Mouse (Mus musculus): ENCODE measurements at regions not wholly inside any gene's neighbourhood (a gene's known extent, or its start where the extent isn't known, plus 50 kb on each side); places are given as distances from the start of the nearest gene placed in this dataset.
A peak's percentile ranks its signal among the peaks of the same experiment; 100 is the strongest.

DNA sequence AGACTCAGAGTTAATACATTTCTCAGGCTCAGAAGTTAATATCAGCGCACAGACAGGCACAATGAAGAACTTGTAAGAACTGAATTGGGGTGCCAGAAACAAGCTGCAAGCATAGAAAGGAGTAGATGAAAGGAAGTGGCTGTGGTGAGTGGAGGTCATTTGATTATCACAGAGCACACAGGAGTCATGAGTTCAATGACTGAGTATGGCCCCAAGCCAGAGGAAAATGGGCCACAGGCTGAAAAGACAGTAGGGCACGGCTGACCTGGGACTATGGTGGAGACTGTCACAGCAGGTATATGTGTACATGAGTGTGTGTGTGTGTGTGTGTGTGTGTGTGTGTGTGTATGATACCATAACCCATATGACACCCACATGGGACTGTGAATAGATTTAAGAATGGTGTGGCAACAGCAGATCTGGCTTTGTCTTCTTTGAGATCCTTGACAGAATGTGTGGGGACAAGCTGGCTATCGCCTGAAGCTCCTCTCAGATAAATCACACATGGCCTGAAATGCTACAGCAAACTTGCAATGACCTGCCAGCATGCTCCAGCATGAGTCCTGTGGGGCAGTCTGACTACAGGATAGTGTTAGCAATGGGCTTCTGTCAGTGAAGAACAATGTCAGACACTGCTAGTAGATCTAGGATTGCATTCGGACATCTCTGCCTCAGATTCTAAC is 101.5 kb upstream of the Atp1b1 start:
- 72% methylated on average over 4 of the region's 4 CpGs for WGBS (ENCODE audit: insufficient replicate concordance)
- Histone ChIP-seq H3K4me3 (ENCODE audit: low read depth, low read length) (no peak overlapping the region), H3K9me3 (ENCODE audit: low read length) (no peaks in the 10 kb centered on the region), H3K9ac (replicated peaks) (no peak overlapping the region), H3K36me3 (replicated peaks; ENCODE audit: insufficient read depth, low read length) (no peaks in the 10 kb centered on the region), H3K27me3 (ENCODE audit: insufficient read depth, low read length) (no peaks in the 10 kb centered on the region), H3K4me2 (ENCODE audit: low read depth, low read length) (no peak overlapping the region), H3K4me1 (ENCODE audit: insufficient read depth) (no peaks in the 10 kb centered on the region), H3K27ac (ENCODE audit: low read depth) (no peak overlapping the region)
- no peak for DNase-seq
- peak; percentile 43; the same call in 1 of the 2 replicates for ATAC-seq
- TF ChIP-seq CTCF (IDR thresholded peaks at IDR 0.05; ENCODE audit: low read depth) (no peak), EP300 (IDR thresholded peaks at IDR 0.05; ENCODE audit: low read depth) (no peak)

- no peak for TF ChIP-seq EP300 (IDR thresholded peaks at IDR 0.05; ENCODE audit: low read depth)
- TF ChIP-seq CTCF (IDR thresholded peaks at IDR 0.05; ENCODE audit: low read depth), result no peak
- 38% methylated on average over 4 of the region's 4 CpGs for WGBS (ENCODE audit: insufficient replicate concordance)
- ATAC-seq, result no peak
These were observed 94.5 kb upstream of the Atp1b1 start for GRCm38 (mm10) chr1:164552658-164553057.

GRCm38 (mm10) chr1:164551019-164551418 is 92.9 kb upstream of the Atp1b1 start:
- H3K4me2 ChIP-seq (ENCODE audit: low read depth, low read length), result no peak overlapping the region
- no peak overlapping the region for H3K4me3 ChIP-seq (ENCODE audit: low read depth, low read length)
- 61% methylated on average over 2 of the region's 2 CpGs for WGBS (ENCODE audit: insufficient replicate concordance)
- H3K4me1 ChIP-seq (ENCODE audit: insufficient read depth), result no peaks in the 10 kb centered on the region
- no peak overlapping the region for H3K9ac ChIP-seq (replicated peaks)
- no peaks in the 10 kb centered on the region for H3K9me3 ChIP-seq (ENCODE audit: low read length)
- no peak for DNase-seq
- no peak for ATAC-seq
- no peak overlapping the region for H3K27ac ChIP-seq (ENCODE audit: low read depth)
- TF ChIP-seq CTCF (IDR thresholded peaks at IDR 0.05; ENCODE audit: low read depth) (no peak), EP300 (IDR thresholded peaks at IDR 0.05; ENCODE audit: low read depth) (no peak)
- no peaks in the 10 kb centered on the region for H3K27me3 ChIP-seq (ENCODE audit: insufficient read depth, low read length)
- no peaks in the 10 kb centered on the region for H3K36me3 ChIP-seq (replicated peaks; ENCODE audit: insufficient read depth, low read length)

More at GRCm38 (mm10) chr1:164552658-164553057, 94.5 kb upstream of the Atp1b1 start:
- no peaks in the 10 kb centered on the region for H3K4me1 ChIP-seq (ENCODE audit: insufficient read depth)
- H3K9ac ChIP-seq (replicated peaks), result no peak overlapping the region
- no peak overlapping the region for H3K4me3 ChIP-seq (ENCODE audit: low read depth, low read length)
- no peak for DNase-seq
- no peak overlapping the region for H3K4me2 ChIP-seq (ENCODE audit: low read depth, low read length)
- no peaks in the 10 kb centered on the region for H3K27me3 ChIP-seq (ENCODE audit: insufficient read depth, low read length)
- H3K9me3 ChIP-seq (ENCODE audit: low read length), result no peaks in the 10 kb centered on the region
- H3K27ac ChIP-seq (ENCODE audit: low read depth), result no peak overlapping the region
- H3K36me3 ChIP-seq (replicated peaks; ENCODE audit: insufficient read depth, low read length), result no peaks in the 10 kb centered on the region

DNA sequence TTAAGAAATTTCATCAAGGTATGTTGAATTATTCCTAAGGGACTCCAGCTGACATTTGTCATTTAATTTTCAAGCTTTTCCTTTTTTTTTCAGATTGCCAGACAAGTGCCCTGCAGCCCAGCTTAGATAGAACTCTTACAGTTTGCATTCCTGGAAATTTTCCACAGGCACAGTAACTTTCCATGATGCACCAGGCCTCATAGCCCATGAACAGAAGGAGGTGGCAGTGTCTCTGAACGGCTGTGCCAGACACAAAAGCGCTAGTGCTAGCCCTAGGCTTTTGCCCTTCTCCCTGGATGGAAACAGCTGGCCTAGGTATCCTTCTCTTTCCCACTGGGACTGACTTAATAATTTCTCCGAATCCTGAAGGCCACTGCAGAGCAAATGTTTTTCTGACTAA is 92.4 kb upstream of the Atp1b1 start:
- no peak overlapping the region for H3K4me2 ChIP-seq (ENCODE audit: low read depth, low read length)
- no peak for ATAC-seq
- H3K27ac ChIP-seq (ENCODE audit: low read depth), result no peak overlapping the region
- TF ChIP-seq CTCF (IDR thresholded peaks at IDR 0.05; ENCODE audit: low read depth) (no peak), EP300 (IDR thresholded peaks at IDR 0.05; ENCODE audit: low read depth) (no peak)
- H3K27me3 ChIP-seq (ENCODE audit: insufficient read depth, low read length), result no peaks in the 10 kb centered on the region
- WGBS (ENCODE audit: insufficient replicate concordance), result 71% methylated on average over 3 of the region's 3 CpGs
- DNase-seq, result no peak
- no peaks in the 10 kb centered on the region for H3K9me3 ChIP-seq (ENCODE audit: low read length)
- no peak overlapping the region for H3K9ac ChIP-seq (replicated peaks)
- no peak overlapping the region for H3K4me3 ChIP-seq (ENCODE audit: low read depth, low read length)
- H3K36me3 ChIP-seq (replicated peaks; ENCODE audit: insufficient read depth, low read length), result no peaks in the 10 kb centered on the region
- no peaks in the 10 kb centered on the region for H3K4me1 ChIP-seq (ENCODE audit: insufficient read depth)

DNA sequence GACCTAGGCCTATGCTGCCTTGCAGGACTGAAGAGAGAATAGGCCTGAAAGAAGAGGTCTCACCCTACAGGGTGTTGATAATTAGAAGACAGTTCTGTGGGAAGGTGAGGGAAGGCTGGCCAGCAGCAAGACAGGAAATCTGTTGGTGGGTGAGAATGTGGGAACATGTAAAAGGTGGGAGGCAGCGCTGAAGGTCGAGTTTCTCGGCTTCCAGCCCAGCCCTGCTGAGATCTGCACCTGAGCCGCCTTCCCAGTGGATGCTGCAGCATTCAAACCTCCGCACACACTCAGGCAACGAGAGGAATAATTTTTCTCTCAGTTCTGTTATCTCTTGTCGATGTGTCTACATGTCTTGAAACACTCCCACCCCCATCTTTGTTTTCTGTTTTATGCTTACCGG is 89.9 kb upstream of the Atp1b1 start:
- H3K27me3 ChIP-seq (ENCODE audit: insufficient read depth, low read length), result no peaks in the 10 kb centered on the region
- DNase-seq (no peak), ATAC-seq (no peak)
- H3K9me3 ChIP-seq (ENCODE audit: low read length), result no peaks in the 10 kb centered on the region
- H3K9ac ChIP-seq (replicated peaks), result no peak overlapping the region
- 75% methylated on average over 8 of the region's 8 CpGs for WGBS (ENCODE audit: insufficient replicate concordance)
- H3K27ac ChIP-seq (ENCODE audit: low read depth), result no peak overlapping the region
- H3K4me1 ChIP-seq (ENCODE audit: insufficient read depth), result peaks cover 4% of the 10 kb centered on the region; the same call in 1 of the 2 replicates
- H3K4me3 ChIP-seq (ENCODE audit: low read depth, low read length), result no peak overlapping the region
- no peak for TF ChIP-seq CTCF (IDR thresholded peaks at IDR 0.05; ENCODE audit: low read depth)
- TF ChIP-seq EP300 (IDR thresholded peaks at IDR 0.05; ENCODE audit: low read depth), result no peak
- no peaks in the 10 kb centered on the region for H3K36me3 ChIP-seq (replicated peaks; ENCODE audit: insufficient read depth, low read length)
- no peak overlapping the region for H3K4me2 ChIP-seq (ENCODE audit: low read depth, low read length)

DNA sequence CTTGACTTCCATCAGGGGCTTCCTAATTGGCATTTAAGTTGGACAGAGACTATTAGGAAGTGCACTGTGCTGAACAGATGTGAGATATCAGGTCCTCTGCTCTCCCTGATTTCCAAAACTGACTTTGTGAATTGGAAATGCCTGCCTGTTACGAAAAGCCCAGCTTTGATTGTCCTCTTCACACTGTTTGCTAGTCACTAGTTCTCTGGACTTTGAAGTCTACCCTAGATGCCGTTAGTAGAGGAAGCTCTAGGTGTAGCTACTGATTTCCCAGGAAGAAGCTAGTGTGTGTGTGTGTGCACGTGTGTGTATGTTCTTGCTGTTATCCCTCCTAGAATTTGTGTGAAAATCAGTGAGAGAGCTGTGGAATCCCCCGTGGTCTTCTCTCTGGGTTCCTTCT is 87.7 kb upstream of the Atp1b1 start:
- Histone ChIP-seq H3K36me3 (replicated peaks; ENCODE audit: insufficient read depth, low read length) (no peaks in the 10 kb centered on the region), H3K4me2 (ENCODE audit: low read depth, low read length) (no peak overlapping the region), H3K9me3 (ENCODE audit: low read length) (no peaks in the 10 kb centered on the region), H3K4me3 (ENCODE audit: low read depth, low read length) (no peak overlapping the region), H3K9ac (replicated peaks) (no peak overlapping the region), H3K27me3 (ENCODE audit: insufficient read depth, low read length) (no peaks in the 10 kb centered on the region), H3K27ac (ENCODE audit: low read depth) (no peak overlapping the region), H3K4me1 (ENCODE audit: insufficient read depth) (peaks cover 7% of the 10 kb centered on the region; the same call in 1 of the 2 replicates)
- ATAC-seq, result peak; percentile 63
- TF ChIP-seq CTCF (IDR thresholded peaks at IDR 0.05; ENCODE audit: low read depth) (no peak), EP300 (IDR thresholded peaks at IDR 0.05; ENCODE audit: low read depth) (no peak)
- 56% methylated on average over 4 of the region's 4 CpGs for WGBS (ENCODE audit: insufficient replicate concordance)
- DNase-seq, result no peak
